Comparison of ENCODE assay signal across 8 mouse cellular contexts in genomic region chr2:50306663-50307320, GRCm38 (mm10). TPM values are rescaled to one million over a fixed set of nuclear protein-coding genes. Genes with fewer than 3 reads are reported as not detected.
DNase-seq lines count a peak whose midpoint lies in the region; ATAC-seq and TF ChIP-seq lines count a peak whose summit lies in the region.

No protein-coding gene starts in this region.

- H3K4me2 ChIP-seq in heart, postnatal 0 days (ENCODE audit: low read depth, low read length): no peak overlapping the region

- no peak overlapping the region for H3K4me3 ChIP-seq in ES-E14 (ENCODE audit: insufficient read depth in 1 of 2, low read depth in 1 of 2, low read length in 2 of 2, poor library complexity in 1 of 2, severe bottlenecking in 1 of 2)
- no peak overlapping the region for H3K4me3 ChIP-seq in heart, postnatal 0 days (ENCODE audit: low read depth, low read length)
- no peak overlapping the region for H3K4me3 ChIP-seq in midbrain, embryonic 10.5 days

- H3K27ac ChIP-seq in ES-E14 (ENCODE audit: insufficient read depth, low read depth, low read length, poor library complexity, severe bottlenecking): no peak overlapping the region
- H3K27ac ChIP-seq in heart, postnatal 0 days (ENCODE audit: low read depth): no peak overlapping the region
- no peak overlapping the region for H3K27ac ChIP-seq in midbrain, embryonic 10.5 days (replicated peaks)

- TF ChIP-seq EP300 in heart, postnatal 0 days (IDR thresholded peaks at IDR 0.05; ENCODE audit: low read depth): no peak

- 51% methylated on average over 9 of the region's 9 CpGs for WGBS in heart, postnatal 0 days
- 65% methylated on average over 9 of the region's 9 CpGs for WGBS in midbrain, embryonic 10.5 days

- H3K9ac ChIP-seq in ES-E14 (ENCODE audit: insufficient read depth, low read depth, low read length, poor library complexity, severe bottlenecking): no peak overlapping the region
- no peak overlapping the region for H3K9ac ChIP-seq in heart, postnatal 0 days (replicated peaks; ENCODE audit: low read depth, low read length)

- no peaks in the 10 kb centered on the region for H3K27me3 ChIP-seq in heart, postnatal 0 days (ENCODE audit: control insufficient read depth, insufficient read depth, low read length)
- no peaks in the 10 kb centered on the region for H3K27me3 ChIP-seq in midbrain, embryonic 10.5 days (ENCODE audit: low read depth, poor library complexity, severe bottlenecking)

- peak; percentile 56 for DNase-seq in layer of hippocampus, adult 11-12 months (ENCODE audit: low spot score)
- no peak for DNase-seq in layer of hippocampus, adult 9-10 months (ENCODE audit: low spot score)
- peak; percentile 54 for DNase-seq in ES-E14 (ENCODE audit: low read depth, low spot score)
- DNase-seq in cerebellum, postnatal 25 days: peak; percentile 32 to 68
- DNase-seq in heart, postnatal 0 days (ENCODE audit: low spot score): peak; percentile 60
- peak; percentile 72 to 76 for DNase-seq in kidney, postnatal 4 days
- DNase-seq in midbrain, embryonic 10.5 days (ENCODE audit: low spot score): peak; percentile 41
- peak; percentile 14 to 44 for DNase-seq in thymus, postnatal 10 days (ENCODE audit: low spot score in 2 of 2)

- H3K36me3 ChIP-seq in ES-E14 (ENCODE audit: control insufficient read depth, insufficient read depth, low read length, poor library complexity, severe bottlenecking): no peaks in the 10 kb centered on the region
- no peaks in the 10 kb centered on the region for H3K36me3 ChIP-seq in heart, postnatal 0 days (replicated peaks; ENCODE audit: control insufficient read depth, insufficient read depth, low read length)
- H3K36me3 ChIP-seq in midbrain, embryonic 10.5 days: no peaks in the 10 kb centered on the region

- 0 out of 2 replicates have a peak, but pooled peaks cover 2% of the 10 kb centered on the region for H3K9me3 ChIP-seq in ES-E14 (ENCODE audit: control insufficient read depth, insufficient read depth, low read depth, low read length)
- no peaks in the 10 kb centered on the region for H3K9me3 ChIP-seq in heart, postnatal 0 days (replicated peaks; ENCODE audit: control insufficient read depth, low read length)
- no peaks in the 10 kb centered on the region for H3K9me3 ChIP-seq in midbrain, embryonic 10.5 days (replicated peaks)

- ATAC-seq in heart, postnatal 0 days (ENCODE audit: insufficient read depth, low read depth): no peak

- H3K4me1 ChIP-seq in ES-E14 (ENCODE audit: control insufficient read depth in 2 of 2, insufficient read depth in 2 of 2, low read length in 2 of 2, poor library complexity in 1 of 2): peaks cover 0 to 2% of the 10 kb centered on the region in 2 experiments; a peak in 1 of 4 replicates
- H3K4me1 ChIP-seq in heart, postnatal 0 days (ENCODE audit: control insufficient read depth, insufficient read depth): 0 out of 2 replicates have a peak, but pooled peaks cover 4% of the 10 kb centered on the region
- 0 out of 2 replicates have a peak, but pooled peaks cover 6% of the 10 kb centered on the region for H3K4me1 ChIP-seq in midbrain, embryonic 10.5 days

- in situ Hi-C loops in ES-E14 (cut with MboI; ENCODE audit: low sequenced_read_pairs in 2 of 2, unreplicated experiment in 2 of 2): loop anchor here (10.0 to 25.0 kb wide), 3 partner anchors 528 to 1606 kb away; no protein-coding TSS in a partner anchor

- TF ChIP-seq CTCF in heart, postnatal 0 days (IDR thresholded peaks at IDR 0.05; ENCODE audit: low read depth): peak; percentile 89

TF ChIP-seq in ES-E14, 5 proteins besides CTCF, POLR2A, EP300 and RAD21:
- TF ChIP-seq CHD2 (IDR thresholded peaks at IDR 0.05; ENCODE audit: low read depth, low read length) (no peak), ZC3H11A (IDR thresholded peaks at IDR 0.05; ENCODE audit: borderline replicate concordance, low read depth, low read length) (peak; percentile 78; the same call in 1 of the 2 replicates), MAFK (IDR thresholded peaks at IDR 0.05; ENCODE audit: insufficient read depth, low read depth, low read length) (no peak)
TF ChIP-seq in ES-E14: peak in this region for 1.

RNA-seq across cellular contexts. Expression of gene Mmadhc, which starts 10.2 kb away (rescaled TPM):
- 47.1 and 57.5 TPM in 2 replicates for total RNA-seq in ES-E14 (2012; rRNA removed)
- 138 and 159 TPM in 2 replicates for total RNA-seq in heart, postnatal 0 days (2014; rRNA removed; ENCODE audit: low replicate concordance)
- 171 and 180 TPM in 2 replicates for polyA plus RNA-seq in heart, postnatal 0 days (2015; fragmentation: Nextera tagmentation; extraction: Ambion mirVana)
- 166 and 170 TPM in 2 replicates for polyA plus RNA-seq in midbrain, embryonic 10.5 days (2016; fragmentation: Nextera tagmentation; extraction: Ambion mirVana)
